Mouse (Mus musculus) forebrain, embryonic 11.5 days (tissue): ENCODE measurements at regions not wholly inside any gene's neighbourhood (a gene's known extent, or its start where the extent isn't known, plus 50 kb on each side); places are given as distances from the start of the nearest gene placed in this dataset.

ENCODE experiments used
- ATAC-seq: fragments of 200-750 bp; cut with Nextera tagmentation; replicated peaks from 2 replicates; pipeline ENCODE4 v1.8.0; 2017; ENCODE audit warnings: moderate TSS enrichment; ENCODE audit not compliant: low FRiP score
- DNase-seq: peaks from one replicate; pipeline ENCODE4 v3.0.0-alpha.2; 2017; ENCODE audit warnings: low spot score
- H3K27ac ChIP-seq: fragments of 300-500 bp; sonication (generic); 2 replicates; pipeline ENCODE4 v1.5.1; 2014; ENCODE audit warnings: low read depth, low read length
- H3K27me3 ChIP-seq: fragments of 300-500 bp; sonication (generic); 2 replicates; pipeline ENCODE4 v1.6.1; 2014; ENCODE audit warnings: mild to moderate bottlenecking, low read length, mixed read lengths; ENCODE audit not compliant: control insufficient read depth, insufficient read depth
- H3K36me3 ChIP-seq: fragments of 300-500 bp; sonication (generic); 2 replicates; pipeline ENCODE4 v1.6.1; 2014; ENCODE audit warnings: mild to moderate bottlenecking, low read length, moderate library complexity, mixed read lengths; ENCODE audit not compliant: control insufficient read depth, insufficient read depth
- H3K4me1 ChIP-seq: fragments of 300-500 bp; sonication (generic); replicated peaks from 2 replicates; pipeline ENCODE4 v1.6.1; 2014; ENCODE audit warnings: low read length, mixed read lengths; ENCODE audit not compliant: control insufficient read depth, insufficient read depth
- H3K4me2 ChIP-seq: fragments of 300-500 bp; sonication (generic); 2 replicates; pipeline ENCODE4 v1.6.1; 2014; ENCODE audit warnings: low read depth, mild to moderate bottlenecking, low read length, moderate library complexity, mixed read lengths; ENCODE audit not compliant: severe bottlenecking
- H3K4me3 ChIP-seq: fragments of 300-500 bp; sonication (generic); 2 replicates; pipeline ENCODE4 v1.5.1; 2014; ENCODE audit warnings: low read depth, low read length
- H3K9ac ChIP-seq: fragments of 300-500 bp; sonication (generic); 2 replicates; pipeline ENCODE4 v1.6.1; 2014; ENCODE audit warnings: low read length
- H3K9me3 ChIP-seq: fragments of 300-500 bp; sonication (generic); 2 replicates; pipeline ENCODE4 v1.6.1; 2016; ENCODE audit warnings: low read length, mixed read lengths; ENCODE audit not compliant: control insufficient read depth
- WGBS: fragments of 180-500 bp; shearing (Covaris S2); extraction: QIAGEN DNeasy Blood & Tissue Kit; methylation state at CpG from one replicate; pipeline ENCODE4 v1.1.7; 2014; 5-methylcytosine and 5-hydroxymethylcytosine counted together

DNA sequence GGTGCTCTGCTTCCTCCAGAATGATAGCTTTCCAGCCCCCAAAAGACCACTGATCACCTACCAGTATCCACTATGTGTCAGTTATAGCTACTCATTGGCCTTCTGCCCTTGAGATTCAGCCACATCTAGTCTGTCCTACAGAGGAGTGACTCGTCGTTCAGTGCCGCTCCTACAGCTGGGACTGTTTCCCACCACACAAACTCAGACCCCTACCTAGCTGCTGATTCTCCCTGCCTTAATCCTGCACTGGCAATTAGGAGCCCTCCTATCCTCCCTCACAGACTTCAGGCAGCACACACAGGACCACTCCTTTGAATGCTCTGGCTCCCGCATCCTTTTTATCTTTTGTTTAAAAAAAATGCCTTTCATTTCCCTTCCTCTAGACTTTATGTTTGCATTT lies 275.9 kb downstream of the Klf6 start:
- Histone ChIP-seq H3K4me2 (no peak overlapping the region), H3K27ac (no peak overlapping the region), H3K9me3 (no peaks in the 10 kb centered on the region)

DNA sequence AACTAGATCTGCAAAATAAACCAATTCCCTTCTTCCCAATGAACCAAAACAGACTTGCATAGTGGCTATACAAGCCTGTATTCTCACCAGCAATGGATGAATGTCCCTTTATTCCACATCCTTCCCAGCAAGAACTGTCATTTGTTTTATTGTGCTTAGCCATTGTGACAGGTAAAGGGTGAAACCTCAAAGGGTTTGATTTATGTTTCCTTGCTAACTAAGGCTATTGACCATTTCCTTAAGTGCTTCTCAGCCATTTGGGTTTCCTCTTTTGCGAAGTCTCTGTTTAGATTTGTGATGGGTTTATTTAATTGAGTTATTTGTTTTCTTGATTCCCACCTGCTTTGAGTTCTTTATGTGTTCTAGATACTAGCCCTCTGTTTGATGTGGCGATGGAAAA lies 281.5 kb downstream of the Klf6 start:
- ATAC-seq: no peak
- H3K27ac ChIP-seq: no peak overlapping the region
- no peaks in the 10 kb centered on the region for H3K27me3 ChIP-seq
- no peaks in the 10 kb centered on the region for H3K4me1 ChIP-seq
- H3K9ac ChIP-seq: no peak overlapping the region
- no peaks in the 10 kb centered on the region for H3K36me3 ChIP-seq
- H3K9me3 ChIP-seq: no peaks in the 10 kb centered on the region
- no peak for DNase-seq
- no peak overlapping the region for H3K4me3 ChIP-seq
- H3K4me2 ChIP-seq: no peak overlapping the region
- WGBS: 77% methylated on average over 2 of the region's 2 CpGs

More for the DNA sequence above, 275.9 kb downstream of the Klf6 start:
- DNase-seq (peak; percentile 52), ATAC-seq (peak; percentile 89)
- Histone ChIP-seq H3K9ac (no peak overlapping the region; the same call in 1 of the 2 replicates), H3K4me3 (no peak overlapping the region), H3K4me1 (0 out of 2 replicates have a peak, but pooled peaks cover 3% of the 10 kb centered on the region), H3K36me3 (no peaks in the 10 kb centered on the region), H3K27me3 (no peaks in the 10 kb centered on the region)
- 12% methylated on average over 4 of the region's 4 CpGs for WGBS

DNA sequence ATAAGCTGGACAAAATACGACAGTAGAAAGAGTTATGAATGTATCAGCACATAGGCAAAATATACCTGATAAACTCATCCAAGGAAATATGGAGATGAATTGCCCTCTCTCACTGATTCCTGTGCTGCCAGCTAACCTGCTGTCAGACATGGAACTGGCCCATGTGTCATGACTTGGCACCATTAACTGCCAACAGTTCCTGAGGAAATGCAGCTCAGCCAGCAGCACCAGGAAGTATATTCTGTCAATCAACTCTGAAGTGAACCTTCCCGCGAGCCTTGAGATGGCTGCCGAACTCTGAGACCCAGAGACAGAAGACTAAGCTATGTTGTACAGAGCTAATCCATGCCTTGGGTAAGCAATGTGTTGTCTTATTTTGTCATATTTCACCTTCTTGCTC lies 292.4 kb downstream of the Klf6 start:
- DNase-seq (no peak), ATAC-seq (no peak)
- no peaks in the 10 kb centered on the region for H3K36me3 ChIP-seq
- H3K9me3 ChIP-seq: no peaks in the 10 kb centered on the region
- no peak overlapping the region for H3K4me2 ChIP-seq
- no peaks in the 10 kb centered on the region; the same call in 1 of the 2 replicates for H3K4me1 ChIP-seq
- H3K9ac ChIP-seq: no peak overlapping the region
- no peak overlapping the region for H3K4me3 ChIP-seq
- no peak overlapping the region for H3K27ac ChIP-seq
- no peaks in the 10 kb centered on the region for H3K27me3 ChIP-seq
- 96% methylated on average over 4 of the region's 4 CpGs for WGBS

- DNase-seq: no peak
- no peak overlapping the region for H3K9ac ChIP-seq
- no peaks in the 10 kb centered on the region; the same call in 1 of the 2 replicates for H3K4me1 ChIP-seq
- H3K27ac ChIP-seq: no peak overlapping the region
- no peak overlapping the region for H3K4me2 ChIP-seq
- WGBS: 83% methylated on average over 4 of the region's 4 CpGs
- no peak overlapping the region for H3K4me3 ChIP-seq
- H3K36me3 ChIP-seq: no peaks in the 10 kb centered on the region
- no peaks in the 10 kb centered on the region for H3K27me3 ChIP-seq
- ATAC-seq: no peak
- no peaks in the 10 kb centered on the region for H3K9me3 ChIP-seq
Observed at GRCm38 (mm10) chr13:6156191-6156590, 294.9 kb downstream of the Klf6 start.

DNA sequence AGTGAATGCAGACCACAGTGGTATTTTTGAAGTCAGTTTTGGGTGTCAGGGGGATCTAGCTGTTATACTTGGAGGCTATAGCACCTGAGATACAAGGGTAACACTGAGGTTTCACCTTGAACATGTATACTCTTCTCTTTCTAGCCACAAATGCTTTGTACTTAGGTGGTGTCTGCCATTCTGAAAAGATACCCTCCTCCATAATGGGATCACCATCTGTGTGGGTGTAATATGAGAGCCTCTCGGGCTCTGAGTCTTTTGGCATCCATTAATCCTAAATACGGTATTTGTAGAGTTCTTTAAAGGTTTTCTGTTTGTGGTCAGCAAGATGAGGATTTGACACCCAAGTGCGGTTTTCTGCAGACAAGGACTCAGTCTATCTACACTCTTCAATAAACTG lies 295.7 kb downstream of the Klf6 start:
- Histone ChIP-seq H3K4me2 (no peak overlapping the region), H3K4me1 (no peaks in the 10 kb centered on the region; the same call in 1 of the 2 replicates), H3K27me3 (no peaks in the 10 kb centered on the region), H3K9me3 (no peaks in the 10 kb centered on the region), H3K4me3 (no peak overlapping the region), H3K27ac (no peak overlapping the region), H3K9ac (no peak overlapping the region), H3K36me3 (no peaks in the 10 kb centered on the region)
- ATAC-seq (no peak), DNase-seq (no peak)
- 39% methylated on average over 3 of the region's 3 CpGs for WGBS

DNA sequence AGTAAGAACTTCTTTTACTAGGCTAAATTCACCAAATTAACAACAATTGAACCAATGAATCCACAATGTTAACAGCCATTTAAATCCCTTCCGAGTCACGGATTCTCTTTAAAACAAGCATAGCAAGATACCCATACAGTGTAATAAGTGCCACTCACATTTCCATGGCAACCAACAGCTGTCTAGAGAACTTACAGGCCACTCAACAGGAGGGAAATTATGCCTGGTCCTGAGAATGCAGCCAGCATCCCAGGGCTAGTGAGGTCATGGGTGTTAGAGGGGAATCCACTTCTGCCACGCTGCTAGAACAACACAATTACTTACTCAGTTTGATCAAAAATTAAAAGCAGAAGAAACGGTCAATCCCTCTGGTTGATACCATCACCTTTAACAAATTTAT lies 296.7 kb downstream of the Klf6 start:
- no peak overlapping the region for H3K27ac ChIP-seq
- H3K36me3 ChIP-seq: no peaks in the 10 kb centered on the region
- no peak overlapping the region for H3K4me3 ChIP-seq
- H3K9ac ChIP-seq: no peak overlapping the region
- 20% methylated on average over 4 of the region's 4 CpGs for WGBS
- no peaks in the 10 kb centered on the region; the same call in 1 of the 2 replicates for H3K4me1 ChIP-seq
- no peaks in the 10 kb centered on the region for H3K27me3 ChIP-seq
- ATAC-seq (peak; percentile 85), DNase-seq (peak; percentile 55)
- no peaks in the 10 kb centered on the region for H3K9me3 ChIP-seq
- no peak overlapping the region for H3K4me2 ChIP-seq

DNA sequence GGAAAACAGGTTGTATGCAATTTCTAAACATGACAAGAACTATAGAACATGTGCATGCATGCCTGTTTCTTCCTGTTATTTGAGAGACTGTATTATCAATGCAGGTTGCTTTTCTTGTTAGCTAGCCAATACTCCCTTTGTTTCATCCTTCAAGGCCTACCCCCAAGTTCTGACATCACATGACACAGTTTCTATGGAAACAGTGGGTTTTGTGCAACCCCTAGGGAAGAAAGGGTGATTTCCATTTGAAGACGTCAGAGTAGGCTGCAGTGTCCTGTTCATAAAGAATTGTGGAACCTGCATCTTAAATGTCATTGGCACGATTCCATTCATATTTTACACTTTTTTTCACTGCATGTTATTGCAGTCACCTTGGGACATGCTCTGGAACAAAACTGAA lies 298.1 kb downstream of the Klf6 start:
- no peak for DNase-seq
- WGBS: 31% methylated on average over 2 of the region's 2 CpGs

GRCm38 (mm10) chr13:6165916-6166315 lies 304.6 kb downstream of the Klf6 start:
- H3K9ac ChIP-seq: no peak overlapping the region
- no peaks in the 10 kb centered on the region for H3K9me3 ChIP-seq
- H3K36me3 ChIP-seq: no peaks in the 10 kb centered on the region
- 89% methylated on average over 4 of the region's 4 CpGs for WGBS
- DNase-seq: no peak
- no peak overlapping the region for H3K27ac ChIP-seq
- H3K4me3 ChIP-seq: no peak overlapping the region
- ATAC-seq: no peak
- H3K4me1 ChIP-seq: no peaks in the 10 kb centered on the region
- no peaks in the 10 kb centered on the region for H3K27me3 ChIP-seq
- no peak overlapping the region for H3K4me2 ChIP-seq

More for the DNA sequence above, 298.1 kb downstream of the Klf6 start:
- Histone ChIP-seq H3K9me3 (no peaks in the 10 kb centered on the region), H3K36me3 (no peaks in the 10 kb centered on the region), H3K27me3 (no peaks in the 10 kb centered on the region), H3K4me2 (no peak overlapping the region), H3K4me3 (no peak overlapping the region), H3K9ac (no peak overlapping the region), H3K4me1 (no peaks in the 10 kb centered on the region; the same call in 1 of the 2 replicates), H3K27ac (no peak overlapping the region)
- ATAC-seq: peak; percentile 73

- Histone ChIP-seq H3K36me3 (no peaks in the 10 kb centered on the region), H3K4me1 (no peaks in the 10 kb centered on the region), H3K27me3 (no peaks in the 10 kb centered on the region), H3K4me3 (no peak overlapping the region), H3K9ac (no peak overlapping the region), H3K4me2 (no peak overlapping the region), H3K27ac (no peak overlapping the region), H3K9me3 (no peaks in the 10 kb centered on the region)
- 94% methylated on average over 1 of the region's 1 CpGs for WGBS
- DNase-seq (no peak), ATAC-seq (no peak)
Observed at GRCm38 (mm10) chr13:6167055-6167761, 305.9 kb downstream of the Klf6 start.
